Mouse (Mus musculus) liver, postnatal 0 days (tissue): ENCODE results near the gene Vps52.

Experiments used
- CTCF ChIP-seq: sonication (generic); IDR thresholded peaks from 2 replicates; pipeline ENCODE4 v1.5.1; 2016; ENCODE audit warnings: antibody characterized with exemption, low read depth
- EP300 ChIP-seq: IDR thresholded peaks from 2 replicates; pipeline ENCODE4 v1.6.1; 2016; ENCODE audit warnings: antibody characterized with exemption, low read depth, mild to moderate bottlenecking

- TF ChIP-seq CTCF (no peak), EP300 (no peak)
Measured at GRCm38 (mm10) chr17:33962876-33963275, 7.3 kb downstream of the Vps52 start.
